13 mouse cellular contexts compared by ENCODE assay signal in genomic region chr11:31551614-31552271, GRCm38 (mm10).
A peak's percentile ranks its signal among the peaks of the same experiment; 100 is the strongest.
DNase-seq lines count a peak whose midpoint lies in the region; ATAC-seq and TF ChIP-seq lines count a peak whose summit lies in the region.
"Had no signal": no experiment of that assay in that cellular context is flagged by ENCODE, and none has a peak within 500 bp of the region (broad histone marks: within the 10 kb centered on the region; RNA-seq: fewer than 3 reads in every experiment).

No protein-coding gene starts in this region.

- 66% methylated on average over 10 of the region's 10 CpGs for WGBS in forebrain, embryonic 10.5 days
- WGBS in forebrain, postnatal 0 days = 50% methylated on average over 10 of the region's 10 CpGs
- 42% methylated on average over 10 of the region's 10 CpGs for whole genome bisulfite sequencing in hindbrain, embryonic 11.5 days
- 42% methylated on average over 10 of the region's 10 CpGs for WGBS in hindbrain, embryonic 13.5 days
- WGBS in midbrain, embryonic 10.5 days = 47% methylated on average over 10 of the region's 10 CpGs
- WGBS in midbrain, embryonic 14.5 days = 42% methylated on average over 10 of the region's 10 CpGs
- WGBS in forebrain, embryonic 15.5 days = 54% methylated on average over 10 of the region's 10 CpGs

- H3K4me3 ChIP-seq in forebrain, embryonic 10.5 days = no peak overlapping the region
- H3K4me3 ChIP-seq in forebrain, postnatal 0 days (ENCODE audit: low read depth, low read length) = no peak overlapping the region
- no peak overlapping the region for H3K4me3 ChIP-seq in hindbrain, embryonic 11.5 days (ENCODE audit: low read depth, low read length)
- no peak overlapping the region for H3K4me3 ChIP-seq in hindbrain, embryonic 13.5 days
- H3K4me3 ChIP-seq in midbrain, embryonic 10.5 days = no peak overlapping the region
- no peak overlapping the region for H3K4me3 ChIP-seq in midbrain, embryonic 14.5 days (replicated peaks; ENCODE audit: low read depth, low read length)
- H3K4me3 ChIP-seq in forebrain, embryonic 15.5 days = no peak overlapping the region
- H3K4me3 ChIP-seq: megakaryocyte, embryonic 14.5 days; neural tube, embryonic 15.5 days; stomach, embryonic 15.5 days had no signal

- no peak overlapping the region for H3K9ac ChIP-seq in forebrain, postnatal 0 days
- H3K9ac ChIP-seq in hindbrain, embryonic 11.5 days (ENCODE audit: low read depth, low read length) = no peak overlapping the region
- no peak overlapping the region for H3K9ac ChIP-seq in hindbrain, embryonic 13.5 days
- no peak overlapping the region for H3K9ac ChIP-seq in midbrain, embryonic 14.5 days (replicated peaks; ENCODE audit: low read length)
- H3K9ac ChIP-seq in forebrain, embryonic 15.5 days (replicated peaks) = no peak overlapping the region
- H3K9ac ChIP-seq: liver, embryonic 14.5 days; neural tube, embryonic 15.5 days; stomach, embryonic 15.5 days had no signal

- no peak for TF ChIP-seq CTCF in forebrain, postnatal 0 days (IDR thresholded peaks at IDR 0.05; ENCODE audit: low read depth)

- no peak for ATAC-seq in forebrain, postnatal 0 days
- ATAC-seq in hindbrain, embryonic 11.5 days (ENCODE audit: low FRiP score) = peak; percentile 71
- ATAC-seq in hindbrain, embryonic 13.5 days (ENCODE audit: low FRiP score) = no peak
- ATAC-seq in midbrain, embryonic 14.5 days (ENCODE audit: low FRiP score, low TSS enrichment) = no peak
- 0 out of 2 replicates have a peak, but pooled peaks have one; percentile 16 for ATAC-seq in forebrain, embryonic 15.5 days (replicated peaks)

- H3K27ac ChIP-seq in forebrain, embryonic 10.5 days = 0 out of 2 replicates have a peak overlapping the region, but pooled peaks have one; percentile 35
- no peak overlapping the region for H3K27ac ChIP-seq in forebrain, postnatal 0 days (ENCODE audit: low read depth, low read length)
- no peak overlapping the region for H3K27ac ChIP-seq in hindbrain, embryonic 11.5 days (ENCODE audit: low read depth, low read length)
- no peak overlapping the region for H3K27ac ChIP-seq in hindbrain, embryonic 13.5 days
- H3K27ac ChIP-seq in midbrain, embryonic 10.5 days (replicated peaks) = peak overlapping the region; percentile 52; the same call in 1 of the 2 replicates
- H3K27ac ChIP-seq in midbrain, embryonic 14.5 days (replicated peaks; ENCODE audit: low read depth, low read length) = no peak overlapping the region
- H3K27ac ChIP-seq in forebrain, embryonic 15.5 days (replicated peaks) = no peak overlapping the region
- H3K27ac ChIP-seq: liver, embryonic 14.5 days; neural tube, embryonic 15.5 days; stomach, embryonic 15.5 days had no signal

- no peaks in the 10 kb centered on the region for H3K27me3 ChIP-seq in forebrain, embryonic 10.5 days (ENCODE audit: poor library complexity, severe bottlenecking)
- H3K27me3 ChIP-seq in forebrain, postnatal 0 days (ENCODE audit: insufficient read depth, low read length) = no peaks in the 10 kb centered on the region
- H3K27me3 ChIP-seq in hindbrain, embryonic 11.5 days (ENCODE audit: control insufficient read depth, insufficient read depth, low read length) = no peaks in the 10 kb centered on the region
- no peaks in the 10 kb centered on the region for H3K27me3 ChIP-seq in hindbrain, embryonic 13.5 days
- no peaks in the 10 kb centered on the region for H3K27me3 ChIP-seq in midbrain, embryonic 10.5 days (ENCODE audit: low read depth, poor library complexity, severe bottlenecking)
- H3K27me3 ChIP-seq in midbrain, embryonic 14.5 days (ENCODE audit: control insufficient read depth, insufficient read depth, low read length) = no peaks in the 10 kb centered on the region
- no peaks in the 10 kb centered on the region for H3K27me3 ChIP-seq in forebrain, embryonic 15.5 days
- H3K27me3 ChIP-seq: neural tube, embryonic 15.5 days; stomach, embryonic 15.5 days had no signal

- H3K4me1 ChIP-seq in forebrain, embryonic 10.5 days = peaks cover 13% of the 10 kb centered on the region
- H3K4me1 ChIP-seq in forebrain, postnatal 0 days (ENCODE audit: insufficient read depth) = no peaks in the 10 kb centered on the region
- no peaks in the 10 kb centered on the region for H3K4me1 ChIP-seq in hindbrain, embryonic 11.5 days (replicated peaks; ENCODE audit: control insufficient read depth, insufficient read depth, low read length)
- H3K4me1 ChIP-seq in hindbrain, embryonic 13.5 days (replicated peaks) = peaks cover 7% of the 10 kb centered on the region
- H3K4me1 ChIP-seq in midbrain, embryonic 10.5 days = peaks cover 10% of the 10 kb centered on the region
- no peaks in the 10 kb centered on the region for H3K4me1 ChIP-seq in midbrain, embryonic 14.5 days (ENCODE audit: control insufficient read depth, insufficient read depth, low read length)
- H3K4me1 ChIP-seq in forebrain, embryonic 15.5 days = no peaks in the 10 kb centered on the region
- H3K4me1 ChIP-seq: megakaryocyte, embryonic 14.5 days; neural tube, embryonic 15.5 days; stomach, embryonic 15.5 days had no signal

- peak; percentile 21 for DNase-seq in forebrain, embryonic 10.5 days (ENCODE audit: extremely low spot score, low spot score)
- DNase-seq in forebrain, postnatal 0 days = no peak
- peak; percentile 39 for DNase-seq in hindbrain, embryonic 11.5 days (ENCODE audit: low spot score)
- peak; percentile 49 for DNase-seq in midbrain, embryonic 10.5 days (ENCODE audit: low spot score)
- no peak for DNase-seq in midbrain, embryonic 14.5 days
- DNase-seq in ovary, postnatal 10 days (ENCODE audit: low spot score) = no peak
- DNase-seq: thymus, postnatal 25 days had no signal

- no peak overlapping the region for H3K4me2 ChIP-seq in forebrain, postnatal 0 days (ENCODE audit: low read depth)
- H3K4me2 ChIP-seq in hindbrain, embryonic 11.5 days (replicated peaks; ENCODE audit: low read depth, low read length) = no peak overlapping the region
- no peak overlapping the region for H3K4me2 ChIP-seq in hindbrain, embryonic 13.5 days
- H3K4me2 ChIP-seq in midbrain, embryonic 14.5 days (ENCODE audit: low read length) = no peak overlapping the region
- no peak overlapping the region for H3K4me2 ChIP-seq in forebrain, embryonic 15.5 days (replicated peaks)
- H3K4me2 ChIP-seq: neural tube, embryonic 15.5 days; stomach, embryonic 15.5 days had no signal

- peaks cover 11% of the 10 kb centered on the region; the same call in 1 of the 2 replicates for H3K9me3 ChIP-seq in forebrain, embryonic 10.5 days
- H3K9me3 ChIP-seq in forebrain, postnatal 0 days (ENCODE audit: low read length) = no peaks in the 10 kb centered on the region
- H3K9me3 ChIP-seq in hindbrain, embryonic 11.5 days (ENCODE audit: control insufficient read depth, low read length) = no peaks in the 10 kb centered on the region
- H3K9me3 ChIP-seq in hindbrain, embryonic 13.5 days = 0 out of 2 replicates have a peak, but pooled peaks cover 4% of the 10 kb centered on the region
- peaks cover 12% of the 10 kb centered on the region for H3K9me3 ChIP-seq in midbrain, embryonic 10.5 days (replicated peaks)
- H3K9me3 ChIP-seq in midbrain, embryonic 14.5 days (ENCODE audit: control insufficient read depth, low read length) = no peaks in the 10 kb centered on the region
- peaks cover 6% of the 10 kb centered on the region; the same call in 1 of the 2 replicates for H3K9me3 ChIP-seq in forebrain, embryonic 15.5 days
- H3K9me3 ChIP-seq: megakaryocyte, embryonic 14.5 days; neural tube, embryonic 15.5 days; stomach, embryonic 15.5 days had no signal

- no peaks in the 10 kb centered on the region for H3K36me3 ChIP-seq in forebrain, embryonic 10.5 days (replicated peaks)
- H3K36me3 ChIP-seq in forebrain, postnatal 0 days (ENCODE audit: insufficient read depth) = no peaks in the 10 kb centered on the region
- no peaks in the 10 kb centered on the region for H3K36me3 ChIP-seq in hindbrain, embryonic 11.5 days (ENCODE audit: control insufficient read depth, insufficient read depth, low read length)
- no peaks in the 10 kb centered on the region for H3K36me3 ChIP-seq in hindbrain, embryonic 13.5 days
- H3K36me3 ChIP-seq in midbrain, embryonic 10.5 days = no peaks in the 10 kb centered on the region
- no peaks in the 10 kb centered on the region for H3K36me3 ChIP-seq in midbrain, embryonic 14.5 days (ENCODE audit: control insufficient read depth, insufficient read depth, low read length)
- no peaks in the 10 kb centered on the region for H3K36me3 ChIP-seq in forebrain, embryonic 15.5 days
- H3K36me3 ChIP-seq: neural tube, embryonic 15.5 days; stomach, embryonic 15.5 days had no signal

Comparison
In these comparisons a context has a peak if more than half of its experiments do, and no peak if none do; other contexts are left out.
1. DNase-seq: peak in forebrain, embryonic 10.5 days (single experiment), hindbrain, embryonic 11.5 days (single experiment) and midbrain, embryonic 10.5 days (single experiment); none in forebrain, postnatal 0 days (single experiment), midbrain, embryonic 14.5 days (single experiment) and ovary, postnatal 10 days (single experiment).
2. H3K27ac ChIP-seq: peak in forebrain, embryonic 10.5 days (single experiment) and midbrain, embryonic 10.5 days (single experiment); none in forebrain, postnatal 0 days (single experiment), hindbrain, embryonic 11.5 days (single experiment), hindbrain, embryonic 13.5 days (single experiment), midbrain, embryonic 14.5 days (single experiment) and forebrain, embryonic 15.5 days (single experiment).
3. ATAC-seq: peak in hindbrain, embryonic 11.5 days (single experiment) and forebrain, embryonic 15.5 days (single experiment); none in forebrain, postnatal 0 days (single experiment), hindbrain, embryonic 13.5 days (single experiment) and midbrain, embryonic 14.5 days (single experiment).